In the genomic region with DNA sequence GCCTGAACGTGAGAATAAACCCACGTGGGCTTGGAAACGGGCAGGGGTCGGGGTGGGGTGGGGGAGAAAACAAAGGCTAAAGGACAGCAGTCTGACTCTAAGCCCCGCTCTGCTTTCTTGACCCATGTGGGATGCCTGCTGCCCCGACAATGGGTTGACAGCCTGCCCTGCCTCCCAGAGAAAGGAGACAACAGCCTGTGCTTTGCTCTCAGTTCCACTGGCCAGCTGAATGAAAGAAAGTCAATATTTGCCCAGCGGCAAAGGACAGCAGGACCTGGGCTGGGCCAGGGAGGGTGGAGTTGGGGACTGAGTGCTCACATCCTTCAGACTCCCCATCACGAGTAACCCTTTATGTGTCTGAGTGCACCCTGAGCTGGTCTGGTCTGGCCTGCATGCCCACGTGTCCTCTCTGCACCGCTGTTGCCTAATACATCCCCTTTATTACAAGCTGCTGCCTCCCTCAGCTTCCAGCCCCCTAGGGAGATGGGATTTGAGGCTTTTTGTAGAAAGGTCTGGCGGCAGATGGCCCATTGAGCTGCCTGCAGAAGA, we compare ENCODE assay signal across 9 mouse cellular contexts.
DNase-seq lines count a peak whose midpoint lies in the region.
"Had no signal": no experiment of that assay in that cellular context is flagged by ENCODE, and none has a peak within 500 bp of the region (broad histone marks: within the 10 kb centered on the region; RNA-seq: fewer than 3 reads in every experiment).

No protein-coding gene starts in this region.

- peak; percentile 36 for DNase-seq in urinary bladder, postnatal 14 days (ENCODE audit: low spot score)
- DNase-seq in urinary bladder, postnatal 25 days (ENCODE audit: low spot score), result no peak
- peak; percentile 14 for DNase-seq in large intestine, adult 2 months (ENCODE audit: low read depth, low spot score)
- DNase-seq in mesoderm, embryonic 11.5 days (ENCODE audit: low read depth, low spot score), result peak; percentile 70
- DNase-seq in yolk sac, embryonic 10.5 days (ENCODE audit: low spot score), result peak; percentile 57
- DNase-seq in gastrocnemius, postnatal 36 days, result no peak
- no peak for DNase-seq in natural killer cell, adult 2 months (ENCODE audit: low spot score in 2 of 2)
- no peak for DNase-seq in B cell, adult 2 months
- DNase-seq: gastrocnemius, postnatal 14 days had no signal

- intact Hi-C loops in gastrocnemius, postnatal 36 days (cut with DNase I), result no loop called here

- WGBS in large intestine, adult 2 months, result 34% methylated on average over 11 of the region's 11 CpGs

Comparison
In these comparisons a context has a peak if more than half of its experiments do, and no peak if none do; other contexts are left out.
1. DNase-seq: peak in urinary bladder, postnatal 14 days (single experiment), large intestine, adult 2 months (single experiment), mesoderm, embryonic 11.5 days (single experiment) and yolk sac, embryonic 10.5 days (single experiment); none in urinary bladder, postnatal 25 days (single experiment), gastrocnemius, postnatal 36 days (0 of 2), natural killer cell, adult 2 months (0 of 2) and B cell, adult 2 months (0 of 2).